Mouse (Mus musculus): ENCODE measurements around the gene Usp19. TPM values are rescaled to one million over a fixed set of nuclear protein-coding genes. Genes with fewer than 3 reads are reported as not detected.

The Usp19 gene
- 100 to 1,000 TPM; 127 to 155 TPM for total RNA-seq (2021)

GRCm38 (mm10) chr9:108490559-108491285 lies at the start of gene Usp19:
TSS of gene Usp19 (plus strand) at chr9:108490602.
- DNase-seq (ENCODE audit: extremely low spot score in 1 of 2, low spot score in 1 of 2), result peak; percentile 85 to 88

DNA sequence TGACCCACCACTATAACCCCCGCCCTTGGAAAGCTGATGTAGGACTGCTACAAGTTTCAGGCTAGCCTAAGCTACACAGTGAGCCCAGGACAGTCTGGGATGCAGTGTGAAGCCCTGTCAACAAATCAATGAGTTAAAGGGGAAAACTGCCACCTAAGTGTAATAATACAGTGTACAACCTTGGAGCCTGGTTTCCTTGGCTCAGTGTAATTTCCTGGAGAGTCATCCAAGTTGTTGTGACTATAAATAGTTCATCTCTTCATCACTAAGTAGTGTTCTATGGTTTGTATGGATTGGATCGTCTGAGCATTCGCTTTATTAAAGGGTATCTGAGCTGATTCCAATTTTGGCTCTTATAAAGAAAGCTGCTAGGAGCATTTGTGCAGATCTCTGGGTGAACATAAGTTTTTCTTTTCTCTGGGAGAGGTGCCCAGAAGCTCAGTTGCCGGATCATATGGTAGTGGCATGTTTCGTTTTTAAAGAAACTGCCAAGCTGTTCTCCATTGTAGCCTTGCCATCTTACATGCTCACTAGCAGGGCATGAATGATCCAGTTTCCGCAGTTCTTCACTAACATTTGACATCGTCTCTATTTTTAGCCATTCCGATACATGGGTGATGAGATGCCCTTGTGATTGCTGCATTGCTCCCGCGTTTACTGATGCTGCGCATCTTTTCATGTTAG lies 49.0 kb upstream of the Usp19 start:
- DNase-seq (ENCODE audit: extremely low spot score in 1 of 2, low spot score in 1 of 2), result no peak

GRCm38 (mm10) chr9:108445125-108445524 lies 45.3 kb upstream of the Usp19 start:
- no peak for DNase-seq (ENCODE audit: extremely low spot score in 1 of 2, low spot score in 1 of 2)

DNA sequence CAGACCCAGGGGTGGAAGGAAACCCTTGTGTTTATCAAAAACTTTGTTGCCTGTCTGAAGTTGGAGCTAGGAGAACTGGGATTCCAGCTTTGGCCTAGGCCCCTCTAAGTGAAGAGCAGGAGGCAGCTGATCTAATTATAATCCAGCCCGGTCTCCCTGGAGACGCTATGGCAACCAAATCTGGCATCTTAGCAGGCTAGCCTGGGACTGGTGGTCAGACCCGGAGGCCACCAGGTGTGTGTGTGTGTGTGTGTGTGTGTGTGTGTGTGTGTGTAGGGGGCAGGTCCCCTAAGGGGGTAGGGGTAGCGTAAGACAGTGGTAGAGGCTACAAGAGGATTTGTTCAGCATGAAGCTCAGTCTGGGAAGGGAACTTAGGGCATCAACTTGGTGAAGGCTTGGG lies 40.5 kb upstream of the Usp19 start:
- peak in 1 of 2 experiments; percentile 56 for DNase-seq (ENCODE audit: extremely low spot score in 1 of 2, low spot score in 1 of 2)

GRCm38 (mm10) chr9:108450292-108451169 lies 39.9 kb upstream of the Usp19 start:
- DNase-seq (ENCODE audit: extremely low spot score in 1 of 2, low spot score in 1 of 2), result no peak

DNA sequence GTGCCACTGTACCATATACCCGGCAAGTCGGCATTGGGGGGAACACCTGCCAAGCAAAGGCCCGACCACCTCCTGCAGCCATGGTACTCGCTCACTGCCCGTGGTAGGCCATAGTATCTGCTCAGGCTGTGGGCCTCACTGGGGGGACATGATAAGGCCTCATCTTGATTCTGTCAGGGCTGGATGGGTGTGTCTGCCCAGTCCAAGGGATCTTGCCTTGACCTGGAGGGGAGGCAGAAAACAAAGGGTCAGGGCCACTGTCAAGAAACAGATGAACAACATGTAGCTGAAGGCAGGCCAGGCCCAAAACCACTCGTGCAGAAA lies 39.3 kb upstream of the Usp19 start:
- DNase-seq (ENCODE audit: extremely low spot score in 1 of 2, low spot score in 1 of 2), result no peak

DNA sequence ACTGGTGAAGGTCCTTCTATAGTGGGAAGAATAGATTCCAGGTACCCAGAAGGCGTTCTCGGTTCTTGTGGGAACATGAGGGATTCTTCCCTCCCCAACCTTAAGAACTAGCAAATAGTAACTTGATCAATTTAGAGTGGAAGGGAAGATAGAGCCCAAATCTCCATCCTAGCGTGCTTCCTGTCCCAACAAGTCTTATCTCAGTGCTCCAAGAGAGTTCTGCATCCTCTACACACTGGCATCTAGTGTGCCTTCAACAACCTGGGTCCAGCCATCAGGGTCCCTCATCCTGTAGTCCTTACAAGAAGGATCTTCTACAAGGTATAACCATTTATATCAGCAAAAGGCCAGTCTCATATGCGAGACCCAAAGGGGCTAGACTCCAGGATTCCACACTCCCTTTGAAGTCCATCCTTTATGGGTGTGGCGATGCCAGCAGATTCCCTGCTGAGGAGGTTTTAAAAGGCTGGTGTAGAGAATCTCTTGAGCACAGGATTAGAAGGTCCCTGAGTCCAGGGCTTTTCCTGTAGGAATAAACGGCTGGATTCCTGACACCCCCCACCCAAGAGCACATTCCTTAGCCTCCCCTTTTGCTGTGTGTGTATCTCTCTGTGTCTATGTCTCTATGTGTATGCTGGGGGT lies 38.8 kb upstream of the Usp19 start:
- no peak for DNase-seq (ENCODE audit: extremely low spot score in 1 of 2, low spot score in 1 of 2)

GRCm38 (mm10) chr9:108452291-108452906 lies 38.0 kb upstream of the Usp19 start:
- DNase-seq (ENCODE audit: extremely low spot score in 1 of 2, low spot score in 1 of 2), result peak; percentile 84 to 95

- no peak for DNase-seq (ENCODE audit: extremely low spot score in 1 of 2, low spot score in 1 of 2)
Measured at GRCm38 (mm10) chr9:108452911-108453310, 37.5 kb upstream of the Usp19 start.

DNA sequence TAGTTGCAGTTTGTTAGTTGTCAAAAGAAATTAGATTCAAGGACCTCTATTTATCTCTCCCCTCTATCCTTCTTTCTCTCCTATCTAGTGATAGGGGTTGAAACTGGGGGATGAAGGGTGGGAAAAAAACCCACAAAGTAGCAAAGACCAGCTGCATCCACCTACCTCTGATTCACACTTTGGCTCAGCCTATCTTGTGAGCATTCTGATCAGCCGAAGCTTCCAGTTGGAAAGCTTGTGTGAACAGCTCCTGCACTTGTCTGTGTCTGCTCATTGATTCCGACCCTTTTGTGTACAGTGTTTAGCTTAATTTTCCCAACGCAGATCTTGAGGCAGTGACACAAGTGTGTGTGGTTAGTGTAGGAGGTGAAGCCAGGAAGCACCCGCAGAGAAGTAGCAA lies 36.9 kb upstream of the Usp19 start:
- no peak for DNase-seq (ENCODE audit: extremely low spot score in 1 of 2, low spot score in 1 of 2)

- DNase-seq (ENCODE audit: extremely low spot score in 1 of 2, low spot score in 1 of 2), result no peak
Measured at GRCm38 (mm10) chr9:108454429-108454828, 36.0 kb upstream of the Usp19 start.

- DNase-seq (ENCODE audit: extremely low spot score in 1 of 2, low spot score in 1 of 2), result no peak
Measured at GRCm38 (mm10) chr9:108455747-108456571, 34.4 kb upstream of the Usp19 start.

- no peak for DNase-seq (ENCODE audit: extremely low spot score in 1 of 2, low spot score in 1 of 2)
Measured at GRCm38 (mm10) chr9:108456953-108457352, 33.4 kb upstream of the Usp19 start.

GRCm38 (mm10) chr9:108459939-108460318 lies 30.5 kb upstream of the Usp19 start:
- no peak for DNase-seq (ENCODE audit: extremely low spot score in 1 of 2, low spot score in 1 of 2)

DNA sequence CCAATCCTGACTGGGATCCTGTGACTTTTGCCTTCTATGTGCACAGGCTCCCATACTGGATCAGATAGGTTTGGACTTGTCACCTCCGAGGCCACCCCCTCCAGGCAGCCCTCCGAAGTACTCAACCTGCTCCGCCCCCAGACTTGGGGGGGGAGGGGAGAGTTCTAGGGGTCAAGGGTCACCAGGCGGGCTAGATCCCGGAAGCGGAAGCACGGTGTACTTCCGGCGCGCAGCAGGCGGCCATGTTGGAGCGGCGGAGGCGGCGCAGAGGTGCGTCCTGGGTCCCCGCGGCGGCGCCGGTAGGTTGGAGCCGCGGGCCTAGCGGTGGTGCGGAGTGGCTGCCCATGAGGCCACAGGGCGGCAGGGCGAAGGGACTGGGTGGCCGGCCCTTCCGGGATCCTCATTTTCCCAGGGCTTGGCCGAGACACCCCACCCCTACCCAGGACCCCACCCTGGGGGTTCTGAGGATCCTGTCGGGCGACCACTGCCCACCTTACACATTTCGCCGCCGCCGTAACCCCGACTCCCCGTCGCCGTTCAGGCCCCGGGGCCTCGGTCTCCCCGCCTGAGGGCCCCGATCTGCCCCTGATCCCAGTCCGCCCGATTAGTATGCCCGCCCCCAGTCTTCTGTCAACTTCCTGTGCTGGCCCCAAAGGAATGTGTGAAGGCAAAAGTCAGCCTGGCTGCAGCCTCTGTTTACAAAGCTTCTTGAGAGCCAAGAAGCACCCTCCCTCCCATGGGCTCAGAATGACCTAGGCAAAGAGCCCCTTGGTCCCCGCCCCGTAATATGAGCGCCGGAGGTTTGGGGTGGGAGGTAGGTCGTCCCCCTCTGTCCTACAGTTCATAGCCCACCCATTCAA lies 29.9 kb upstream of the Usp19 start, which contains the start of gene Ccdc71:
Gene Ccdc71, plus strand, starts transcription at position 209 of the 860 bp plus-strand sequence.
- peak; percentile 85 to 86 for DNase-seq (ENCODE audit: extremely low spot score in 1 of 2, low spot score in 1 of 2)

- DNase-seq (ENCODE audit: extremely low spot score in 1 of 2, low spot score in 1 of 2), result no peak
Measured at GRCm38 (mm10) chr9:108461181-108461631, 29.2 kb upstream of the Usp19 start, which contains the start of gene Klhdc8b. TSS of gene Klhdc8b (minus strand) at chr9:108461581.

DNA sequence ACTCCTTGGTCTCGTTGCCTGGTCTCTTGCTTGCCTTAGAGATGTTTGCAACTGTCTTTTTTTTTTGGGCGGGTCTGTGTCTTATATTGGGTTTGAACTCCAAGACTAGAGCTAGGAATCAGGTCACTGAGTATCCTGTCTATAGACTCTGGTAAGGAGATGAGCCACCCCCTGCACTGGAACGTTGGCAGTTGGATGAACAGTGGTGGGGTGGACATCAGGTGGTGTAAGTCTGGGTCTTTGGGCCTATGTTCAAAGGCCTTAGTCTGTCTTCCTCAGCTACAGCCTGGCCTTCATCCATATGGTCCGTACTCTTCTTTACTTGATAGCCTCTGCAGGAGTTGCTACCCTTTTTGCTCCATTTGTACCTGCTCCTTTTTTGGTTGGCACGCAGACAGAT lies 28.7 kb upstream of the Usp19 start:
- no peak for DNase-seq (ENCODE audit: extremely low spot score in 1 of 2, low spot score in 1 of 2)

DNA sequence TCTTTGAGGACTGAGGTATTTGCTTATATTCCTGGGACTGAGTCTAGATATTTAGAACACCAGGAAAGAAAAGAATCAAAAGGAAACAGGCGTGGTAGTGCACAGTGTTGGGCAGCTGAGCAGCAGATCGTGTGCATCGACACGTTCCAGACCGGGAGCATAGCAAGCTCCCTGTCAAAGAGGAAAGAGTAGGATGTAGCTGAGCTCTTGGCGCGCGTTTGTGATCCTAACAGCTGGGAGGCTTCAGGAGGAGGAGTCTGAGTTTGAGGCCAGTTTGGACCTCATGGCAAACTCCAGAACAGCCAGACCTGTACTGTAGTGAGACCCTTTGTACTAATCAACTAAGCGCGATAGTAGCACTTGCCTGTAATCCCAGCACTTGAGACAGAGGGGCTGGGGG lies 28.2 kb upstream of the Usp19 start:
- no peak for DNase-seq (ENCODE audit: extremely low spot score in 1 of 2, low spot score in 1 of 2)
